Mouse (Mus musculus) hindbrain, embryonic 14.5 days (tissue): ENCODE data around the gene Kcnn4. TPM values are rescaled to one million over a fixed set of nuclear protein-coding genes. Genes with fewer than 3 reads are reported as not detected.

Experiments used
- ATAC-seq: fragments of 200-750 bp; cut with Nextera tagmentation; 2 replicates; pipeline ENCODE4 v1.8.0; 2017; ENCODE audit warnings: moderate number of reproducible peaks, mild to moderate bottlenecking, moderate TSS enrichment, moderate library complexity; ENCODE audit not compliant: low FRiP score
- DNase-seq: peaks from one replicate; pipeline ENCODE4 v3.0.0-alpha.2; 2015; ENCODE audit warnings: low spot score
- H3K27ac ChIP-seq: fragments of 300-500 bp; sonication (generic); 2 replicates; pipeline ENCODE4 v1.5.1; 2014; ENCODE audit warnings: mild to moderate bottlenecking, moderate library complexity
- H3K27me3 ChIP-seq: fragments of 300-500 bp; sonication (generic); 2 replicates; pipeline ENCODE4 v1.6.1; 2014; ENCODE audit warnings: mild to moderate bottlenecking, low read length, mixed read lengths; ENCODE audit not compliant: control insufficient read depth, insufficient read depth
- H3K36me3 ChIP-seq: fragments of 300-500 bp; sonication (generic); replicated peaks from 2 replicates; pipeline ENCODE4 v1.6.1; 2014; ENCODE audit not compliant: control insufficient read depth, insufficient read depth
- H3K4me1 ChIP-seq: fragments of 300-500 bp; sonication (generic); replicated peaks from 2 replicates; pipeline ENCODE4 v1.6.1; 2014; ENCODE audit warnings: antibody characterized with exemption, low read length, mixed read lengths; ENCODE audit not compliant: control insufficient read depth, insufficient read depth
- H3K4me2 ChIP-seq: fragments of 300-500 bp; sonication (generic); replicated peaks from 2 replicates; pipeline ENCODE4 v1.6.1; 2014; ENCODE audit warnings: mild to moderate bottlenecking, moderate library complexity
- H3K4me3 ChIP-seq: fragments of 300-500 bp; sonication (generic); replicated peaks from 2 replicates; pipeline ENCODE4 v1.5.1; 2014; ENCODE audit warnings: mild to moderate bottlenecking, low read length
- H3K9ac ChIP-seq: fragments of 300-500 bp; sonication (generic); 2 replicates; pipeline ENCODE4 v1.6.1; 2014
- H3K9me3 ChIP-seq: fragments of 300-500 bp; sonication (generic); 2 replicates; pipeline ENCODE4 v1.6.1; 2016; ENCODE audit warnings: low read length; ENCODE audit not compliant: control insufficient read depth
- WGBS: fragments of 180-500 bp; shearing (Covaris S2); extraction: QIAGEN DNeasy Blood & Tissue Kit; methylation state at CpG from one replicate; pipeline ENCODE4 v1.1.7; 2014; 5-methylcytosine and 5-hydroxymethylcytosine counted together
- microRNA-seq: library from miRNA; unstranded; fragments of <30 nt; microRNA quantifications from one replicate; pipeline ENCODE4, GENCODE M21; 2016
- polyA plus RNA-seq: library from polyadenylated mRNA; unstranded; fragments of >200 nt; fragmentation: Nextera tagmentation; extraction: Ambion mirVana; gene quantifications from 2 replicates; pipeline ENCODE4 v1.2.1, GENCODE M21; 2014

Kcnn4 gene
- polyA plus RNA-seq, 1 experiment from 2014 or later = 2.8 TPM

GRCm38 (mm10) chr7:24425919-24426318 lies 55.9 kb downstream of the Kcnn4 start:
- no peak overlapping the region for H3K9ac ChIP-seq
- H3K4me3 ChIP-seq = no peak overlapping the region
- WGBS = 90% methylated on average over 9 of the region's 9 CpGs
- no peaks in the 10 kb centered on the region for H3K4me1 ChIP-seq
- peaks cover 23% of the 10 kb centered on the region for H3K36me3 ChIP-seq
- H3K9me3 ChIP-seq = no peaks in the 10 kb centered on the region
- no peak overlapping the region for H3K4me2 ChIP-seq
- H3K27ac ChIP-seq = no peak overlapping the region
- H3K27me3 ChIP-seq = no peaks in the 10 kb centered on the region
- DNase-seq (no peak), ATAC-seq (no peak)

- no peaks in the 10 kb centered on the region for H3K27me3 ChIP-seq
- H3K9me3 ChIP-seq = no peaks in the 10 kb centered on the region
- no peak overlapping the region for H3K27ac ChIP-seq
- no peak for ATAC-seq
- H3K36me3 ChIP-seq = peaks cover 12% of the 10 kb centered on the region
- H3K9ac ChIP-seq = no peak overlapping the region
- H3K4me2 ChIP-seq = no peak overlapping the region
- no peak for DNase-seq
- no peaks in the 10 kb centered on the region for H3K4me1 ChIP-seq
- 97% methylated on average over 8 of the region's 8 CpGs for WGBS
- H3K4me3 ChIP-seq = no peak overlapping the region
Measured at GRCm38 (mm10) chr7:24427168-24427567, 57.1 kb downstream of the Kcnn4 start.

GRCm38 (mm10) chr7:24428725-24429124 lies 58.7 kb downstream of the Kcnn4 start:
- no peak overlapping the region for H3K4me2 ChIP-seq
- 89% methylated on average over 5 of the region's 5 CpGs for WGBS
- no peak for ATAC-seq
- no peaks in the 10 kb centered on the region for H3K36me3 ChIP-seq
- no peak for DNase-seq
- no peaks in the 10 kb centered on the region; the same call in 1 of the 2 replicates for H3K27me3 ChIP-seq
- H3K4me3 ChIP-seq = no peak overlapping the region
- H3K4me1 ChIP-seq = no peaks in the 10 kb centered on the region
- no peak overlapping the region for H3K27ac ChIP-seq
- H3K9me3 ChIP-seq = no peaks in the 10 kb centered on the region
- no peak overlapping the region for H3K9ac ChIP-seq

- WGBS = 68% methylated on average over 16 of the region's 16 CpGs
- Histone ChIP-seq H3K4me1 (no peaks in the 10 kb centered on the region), H3K4me2 (no peak overlapping the region), H3K4me3 (no peak overlapping the region), H3K9ac (no peak overlapping the region), H3K36me3 (no peaks in the 10 kb centered on the region), H3K27me3 (no peaks in the 10 kb centered on the region; the same call in 1 of the 2 replicates), H3K9me3 (no peaks in the 10 kb centered on the region), H3K27ac (no peak overlapping the region)
- no peak for ATAC-seq
- peak; percentile 39 for DNase-seq
Measured at GRCm38 (mm10) chr7:24429413-24430112, 59.5 kb downstream of the Kcnn4 start.

- H3K4me1 ChIP-seq = no peaks in the 10 kb centered on the region
- H3K9me3 ChIP-seq = no peaks in the 10 kb centered on the region
- H3K4me3 ChIP-seq = no peak overlapping the region
- 94% methylated on average over 15 of the region's 15 CpGs for WGBS
- no peak overlapping the region for H3K9ac ChIP-seq
- H3K27ac ChIP-seq = no peak overlapping the region
- H3K4me2 ChIP-seq = no peak overlapping the region
- DNase-seq (no peak), ATAC-seq (no peak)
- H3K27me3 ChIP-seq = no peaks in the 10 kb centered on the region; the same call in 1 of the 2 replicates
- H3K36me3 ChIP-seq = no peaks in the 10 kb centered on the region
Measured at GRCm38 (mm10) chr7:24430551-24431345, 60.7 kb downstream of the Kcnn4 start.

GRCm38 (mm10) chr7:24431713-24432112 lies 61.6 kb downstream of the Kcnn4 start:
- DNase-seq (no peak), ATAC-seq (no peak)
- H3K4me2 ChIP-seq = no peak overlapping the region
- 70% methylated on average over 11 of the region's 11 CpGs for WGBS
- no peak overlapping the region for H3K4me3 ChIP-seq
- H3K4me1 ChIP-seq = no peaks in the 10 kb centered on the region
- no peaks in the 10 kb centered on the region; the same call in 1 of the 2 replicates for H3K27me3 ChIP-seq
- H3K9ac ChIP-seq = no peak overlapping the region
- no peaks in the 10 kb centered on the region for H3K36me3 ChIP-seq
- no peaks in the 10 kb centered on the region for H3K9me3 ChIP-seq
- H3K27ac ChIP-seq = no peak overlapping the region

GRCm38 (mm10) chr7:24435305-24435704 lies 65.2 kb downstream of the Kcnn4 start:
- no peak overlapping the region for H3K4me2 ChIP-seq
- no peaks in the 10 kb centered on the region; the same call in 1 of the 2 replicates for H3K27me3 ChIP-seq
- H3K4me1 ChIP-seq = no peaks in the 10 kb centered on the region
- H3K9ac ChIP-seq = no peak overlapping the region
- DNase-seq (no peak), ATAC-seq (no peak)
- no peaks in the 10 kb centered on the region for H3K36me3 ChIP-seq
- no peak overlapping the region for H3K27ac ChIP-seq
- H3K4me3 ChIP-seq = no peak overlapping the region
- 71% methylated on average over 5 of the region's 5 CpGs for WGBS
- no peaks in the 10 kb centered on the region for H3K9me3 ChIP-seq

Small RNA genes within 50 kb of the gene (microRNA-seq; reads per million reads assigned to microRNA genes)
- not detected for gene Gm27592

Other genes starting within 250 kb of the Kcnn4 start
- 26.1 and 28.8 TPM in 2 replicates for gene Zfp235, start 236.1 kb upstream of the Kcnn4 start, polyA plus RNA-seq
- gene Zfp114, start 195.2 kb upstream of the Kcnn4 start, polyA plus RNA-seq = 3.7 and 4.0 TPM in 2 replicates
- gene Zfp111, start 158.8 kb upstream of the Kcnn4 start, polyA plus RNA-seq = 4.0 and 5.5 TPM in 2 replicates
- 2.9 and 3.9 TPM in 2 replicates for gene Zfp109, start 132.7 kb upstream of the Kcnn4 start, polyA plus RNA-seq
- gene Zfp108, start 115.5 kb upstream of the Kcnn4 start, polyA plus RNA-seq = 7.1 TPM in 2 replicates
- gene Zfp93, start 99.8 kb upstream of the Kcnn4 start, polyA plus RNA-seq = 8.1 and 9.5 TPM in 2 replicates
- gene Zfp61, start 69.0 kb upstream of the Kcnn4 start, polyA plus RNA-seq = 33.5 and 34.0 TPM in 2 replicates
- 19.6 and 20.9 TPM in 2 replicates for gene Zfp94, start 53.6 kb upstream of the Kcnn4 start, polyA plus RNA-seq
- 0.31 TPM in 1 of 2 replicates, not detected in the other for gene Tescl, start 36.3 kb upstream of the Kcnn4 start, polyA plus RNA-seq
- gene Lypd5, start 21.1 kb upstream of the Kcnn4 start, polyA plus RNA-seq = not detected in 2 replicates
- gene Smg9, start 29.4 kb downstream of the Kcnn4 start, polyA plus RNA-seq = 30.1 and 30.3 TPM in 2 replicates
- gene Irgc1, start 82.0 kb downstream of the Kcnn4 start, polyA plus RNA-seq = not detected in 2 replicates
- gene Plaur, start 92.2 kb downstream of the Kcnn4 start, polyA plus RNA-seq = 1.6 and 1.9 TPM in 2 replicates
- 22.7 and 28.3 TPM in 2 replicates for gene Cadm4, start 111.8 kb downstream of the Kcnn4 start, polyA plus RNA-seq
- gene Zfp428, start 136.7 kb downstream of the Kcnn4 start, polyA plus RNA-seq = 181 and 201 TPM in 2 replicates
- 0.65 and 0.98 TPM in 2 replicates for gene AC161166.1, start 142.2 kb downstream of the Kcnn4 start, polyA plus RNA-seq
- gene Irgq, start 160.4 kb downstream of the Kcnn4 start, polyA plus RNA-seq = 28.0 and 33.5 TPM in 2 replicates
- gene Pinlyp, start 175.9 kb downstream of the Kcnn4 start, polyA plus RNA-seq = not detected in 2 replicates
- gene Xrcc1, start 176.0 kb downstream of the Kcnn4 start, polyA plus RNA-seq = 47.4 and 52.3 TPM in 2 replicates
- gene Ethe1, start 217.3 kb downstream of the Kcnn4 start, polyA plus RNA-seq = 25.8 and 26.4 TPM in 2 replicates
- gene Zfp575, start 217.4 kb downstream of the Kcnn4 start, polyA plus RNA-seq = 10.3 and 11.4 TPM in 2 replicates
- gene Phldb3, start 240.5 kb downstream of the Kcnn4 start, polyA plus RNA-seq = not detected in 2 replicates